Mouse (Mus musculus) cerebellum, adult 9-10 months (tissue): ENCODE results near the gene Arhgef17.
"Not testable (repeated sequence)": the region's sequence is repeated elsewhere in the genome, so short reads cannot be mapped to it uniquely, and the experiment has no call there.

Experiments
- DNase-seq: peaks from one replicate; pipeline ENCODE4 v3.0.0; 2022

Arhgef17 gene

DNA sequence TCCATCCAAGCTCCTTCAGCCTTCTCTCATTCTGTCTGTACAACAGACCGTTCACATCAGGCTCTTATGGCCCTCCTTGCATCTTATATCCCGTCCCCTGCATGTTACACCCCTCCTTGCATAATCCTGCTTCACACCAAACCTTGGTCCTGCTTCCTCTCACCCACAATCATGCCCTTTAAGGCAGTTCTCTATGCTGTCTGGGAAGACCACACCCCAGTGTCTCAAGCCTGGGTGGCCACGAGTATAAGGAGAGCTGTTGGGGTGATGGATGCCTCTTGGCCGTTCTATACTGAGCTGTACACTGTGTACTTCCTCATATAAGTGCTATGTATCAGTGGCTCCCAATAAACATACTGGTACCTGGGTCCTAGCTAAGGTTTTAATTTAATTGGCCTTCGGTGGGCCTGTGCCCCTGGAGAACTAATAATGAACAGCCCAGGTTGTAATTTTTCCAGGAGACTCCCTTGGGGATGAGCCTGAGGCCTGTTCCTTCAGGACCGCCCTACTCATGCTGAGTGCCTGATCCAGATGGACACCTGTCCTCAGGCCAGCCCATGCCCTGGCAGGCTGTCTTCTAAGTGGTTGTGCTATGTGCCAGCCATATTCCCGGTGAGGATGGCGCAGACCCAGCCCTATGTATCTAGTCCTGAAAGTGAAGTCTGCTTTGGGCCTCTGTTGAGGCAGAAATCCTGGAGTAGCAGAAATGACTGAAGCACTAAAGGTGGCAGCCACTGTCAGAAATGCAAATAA is 61.9 kb downstream of the Arhgef17 start:
- DNase-seq, result no peak

DNA sequence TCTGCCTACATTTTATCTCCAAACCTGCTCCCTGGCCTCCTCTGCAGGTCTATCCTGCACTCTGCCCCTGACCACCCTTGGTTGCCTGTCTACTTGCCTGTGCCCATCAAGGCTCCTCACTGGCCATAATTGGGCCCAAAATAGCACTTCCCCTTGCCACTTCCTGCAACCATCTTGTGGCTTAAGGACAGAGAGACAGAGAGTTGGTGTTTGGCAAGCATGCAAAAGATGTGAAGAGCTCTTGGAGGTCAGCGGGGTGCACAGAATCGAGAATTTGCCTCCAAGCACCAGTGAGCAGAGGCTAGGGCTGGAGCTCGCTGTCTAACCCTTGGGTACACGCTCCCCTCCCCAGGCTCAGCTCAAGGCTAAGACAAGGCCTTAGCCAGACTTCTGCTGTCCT is 63.4 kb downstream of the Arhgef17 start:
- no peak for DNase-seq

DNA sequence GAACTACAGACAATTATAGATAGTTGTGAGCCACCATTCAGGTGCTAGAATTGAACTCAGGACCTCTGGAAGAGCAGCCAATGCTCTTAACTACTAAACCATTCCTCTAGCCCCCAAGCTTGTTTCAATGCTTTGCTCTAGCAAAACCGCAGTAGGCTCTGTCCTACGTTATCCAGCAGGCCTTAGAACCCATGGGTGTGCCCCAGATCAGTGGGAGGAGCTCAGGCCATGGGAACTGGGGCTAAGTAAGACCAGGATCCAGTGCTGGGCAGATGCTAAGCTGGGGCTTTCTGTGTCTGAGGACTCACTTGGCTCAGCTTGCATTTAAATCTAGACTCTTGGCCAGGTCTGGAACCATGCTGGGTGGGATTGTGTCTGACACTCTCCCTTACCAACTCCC is 64.3 kb downstream of the Arhgef17 start:
- no peak for DNase-seq

DNA sequence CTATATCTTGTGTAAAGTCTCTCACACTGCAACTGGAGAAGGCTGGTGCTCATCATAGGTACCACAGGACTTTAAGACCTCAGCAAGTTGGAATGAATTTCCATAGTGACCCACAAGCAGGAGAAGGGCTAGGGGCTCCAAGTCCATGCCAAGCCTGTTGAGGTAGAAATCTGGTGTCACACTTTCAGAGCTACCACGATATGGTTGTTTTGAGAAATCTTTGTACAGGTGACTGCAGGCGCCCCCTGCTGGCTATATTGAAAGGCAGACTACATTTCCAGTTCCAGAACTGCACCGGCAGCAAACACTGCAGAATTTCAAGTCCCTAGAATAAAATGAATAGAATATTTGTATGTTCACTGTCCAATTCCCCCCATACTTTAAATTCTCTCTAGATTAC is 65.2 kb downstream of the Arhgef17 start:
- DNase-seq, result peak; percentile 84

DNA sequence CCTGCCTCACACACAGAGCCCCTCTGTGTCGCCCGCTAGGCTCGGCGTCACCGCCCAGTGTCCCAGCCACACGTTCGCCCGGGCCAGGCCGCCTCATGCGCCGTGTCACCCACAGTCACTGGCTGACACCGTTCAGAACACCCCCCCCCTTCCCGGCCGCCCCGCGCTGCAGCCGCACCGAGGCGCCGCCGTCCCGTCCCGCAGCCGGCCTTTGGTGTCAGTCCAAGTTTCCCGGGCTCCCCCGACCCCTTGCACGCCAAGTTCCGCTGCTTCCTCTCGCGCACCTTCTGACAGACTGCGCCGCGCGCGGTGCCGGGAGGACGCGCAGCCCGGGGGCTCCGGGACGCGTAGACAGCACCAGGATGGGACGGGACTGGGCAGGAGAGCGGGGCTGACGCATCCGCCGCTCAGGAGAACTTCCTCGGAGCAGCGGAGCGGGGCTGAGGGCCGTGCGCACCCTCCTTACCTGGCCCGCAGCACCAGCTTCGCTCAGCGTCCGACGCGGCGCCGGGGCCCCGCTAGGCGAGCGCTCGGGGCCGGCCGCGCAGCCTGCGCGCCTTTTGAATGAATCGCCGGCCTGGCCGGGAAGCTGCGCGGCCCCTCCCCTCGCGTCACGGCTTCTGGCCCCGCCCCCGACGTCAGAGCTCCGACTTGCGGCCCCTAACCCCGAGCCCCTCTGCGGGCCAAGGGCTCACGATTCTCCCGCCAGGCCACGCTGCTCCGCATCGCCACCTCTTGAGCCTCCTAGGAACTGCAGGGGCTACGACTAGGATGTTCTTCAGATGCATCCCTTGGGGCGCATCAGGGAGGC is 68.9 kb downstream of the Arhgef17 start, which contains the start of gene Relt:
Relt (minus strand) TSS at position 619 of the 811 bp plus-strand sequence.
- peak; percentile 93 for DNase-seq

DNA sequence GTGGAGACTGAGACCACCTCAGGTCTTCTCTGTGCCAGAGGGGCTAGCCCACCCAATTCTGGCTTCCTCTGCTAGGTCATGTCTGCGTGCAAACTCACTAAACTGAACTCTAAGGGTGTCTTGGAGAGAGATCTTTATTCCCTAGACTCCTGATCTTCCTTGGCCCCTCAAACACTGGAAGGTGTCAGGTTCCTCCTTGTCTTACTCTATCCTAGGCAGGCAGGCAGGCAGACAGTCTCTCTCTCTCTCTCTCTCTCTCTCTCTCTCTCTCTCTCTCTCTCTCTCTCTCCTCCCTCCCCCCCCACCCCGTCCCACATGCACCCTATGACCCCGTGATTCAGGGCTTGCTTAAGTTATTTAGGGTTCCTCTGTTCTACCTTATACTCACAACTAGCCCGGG is 69.6 kb downstream of the Arhgef17 start:
- DNase-seq, result no peak

DNA sequence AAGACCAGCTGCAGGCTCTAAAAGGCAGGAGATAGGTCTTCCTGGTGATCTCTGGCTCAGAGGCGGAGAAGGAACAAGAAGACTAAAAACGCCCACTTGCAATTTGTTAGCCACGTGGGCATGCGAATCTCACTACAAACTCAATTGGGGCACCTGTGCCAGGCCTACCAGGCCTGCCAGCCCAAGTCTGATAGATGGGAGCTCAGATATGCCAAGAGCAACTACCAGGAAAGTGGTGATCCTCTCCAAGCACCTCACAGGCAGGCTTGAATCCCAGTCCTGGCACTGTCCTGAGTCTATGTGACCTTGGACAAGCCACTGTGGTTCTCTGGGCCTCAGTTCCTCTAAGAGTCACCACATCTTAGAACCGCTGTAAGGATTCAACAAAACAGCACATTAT is 70.7 kb downstream of the Arhgef17 start:
- no peak for DNase-seq

DNA sequence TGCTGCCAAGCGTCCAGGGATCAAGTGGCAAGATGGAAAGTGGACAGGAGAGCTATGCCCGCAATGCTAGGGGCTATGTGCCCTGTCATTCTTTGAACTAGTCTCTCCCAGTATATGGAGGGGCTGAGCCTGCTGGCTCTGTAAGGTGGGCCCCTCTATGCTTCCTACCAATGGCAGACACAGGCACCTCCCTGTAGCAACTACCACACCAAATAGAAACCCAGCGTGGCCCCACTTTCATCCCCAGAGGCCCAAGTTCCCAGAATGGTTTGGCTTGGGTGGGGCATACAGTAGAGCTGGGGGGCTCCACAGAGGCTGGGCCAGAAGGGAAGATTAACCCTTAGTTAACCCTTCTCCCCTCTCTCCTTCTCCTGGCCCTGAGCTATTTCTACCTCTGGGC is 71.5 kb downstream of the Arhgef17 start:
- DNase-seq, result no peak

DNA sequence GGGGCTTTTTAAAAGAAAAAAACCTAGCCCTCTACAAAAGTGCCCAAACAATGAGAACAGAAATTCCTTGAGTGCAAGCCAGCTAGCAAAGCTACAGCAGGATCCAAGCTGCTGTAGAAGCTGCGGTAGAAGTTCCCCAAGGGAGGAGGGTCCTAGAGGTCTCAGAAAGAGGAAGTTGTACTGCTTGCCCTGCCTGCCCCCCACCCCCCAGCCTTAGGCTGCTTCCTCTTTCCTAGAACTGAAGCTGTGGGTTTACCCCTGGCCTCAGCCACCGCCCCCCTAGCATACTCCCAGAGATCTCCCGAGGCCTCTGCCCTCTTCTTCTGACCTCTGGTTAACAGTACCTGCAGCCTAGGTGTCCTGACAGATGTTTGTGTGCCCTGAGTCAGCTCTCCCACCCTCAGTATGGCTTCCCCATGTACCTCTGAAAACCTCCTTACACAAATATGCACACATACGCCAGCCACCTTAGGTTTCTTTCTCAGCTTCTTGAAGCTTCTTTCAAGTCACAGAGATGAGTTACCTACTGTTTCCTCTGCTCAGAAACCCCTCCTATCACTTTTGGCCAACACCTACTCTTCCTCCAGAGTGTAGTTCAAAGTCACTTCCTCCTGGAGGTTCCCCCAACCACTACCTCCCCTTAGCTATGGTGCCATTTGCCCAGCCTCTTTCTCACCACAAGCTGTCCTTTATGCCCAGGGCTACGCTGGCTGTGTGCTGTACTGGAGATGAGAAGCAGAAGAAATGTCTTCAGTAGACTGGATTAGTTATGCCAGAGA is 75.9 kb downstream of the Arhgef17 start:
- DNase-seq, result no peak

DNA sequence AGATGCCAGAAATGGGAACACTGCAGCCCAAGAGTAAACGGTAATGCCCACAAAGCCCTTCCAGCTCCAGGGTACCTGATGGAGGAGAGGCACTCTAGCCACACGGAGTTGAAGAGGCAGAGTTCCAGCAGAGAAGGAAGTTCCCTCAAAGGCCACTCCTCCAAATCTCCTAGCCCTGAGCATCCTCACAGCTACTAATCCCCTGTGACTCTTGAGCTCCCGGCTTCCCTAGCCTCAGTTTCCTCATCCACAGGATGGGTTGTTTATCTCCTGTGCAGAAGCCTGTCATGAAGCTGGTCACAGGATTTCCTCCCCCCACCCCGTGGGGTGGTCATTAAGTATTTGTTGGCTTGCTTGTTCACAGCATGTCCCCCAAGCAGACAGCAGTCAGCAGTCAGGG is 76.6 kb downstream of the Arhgef17 start:
- DNase-seq, result no peak

DNA sequence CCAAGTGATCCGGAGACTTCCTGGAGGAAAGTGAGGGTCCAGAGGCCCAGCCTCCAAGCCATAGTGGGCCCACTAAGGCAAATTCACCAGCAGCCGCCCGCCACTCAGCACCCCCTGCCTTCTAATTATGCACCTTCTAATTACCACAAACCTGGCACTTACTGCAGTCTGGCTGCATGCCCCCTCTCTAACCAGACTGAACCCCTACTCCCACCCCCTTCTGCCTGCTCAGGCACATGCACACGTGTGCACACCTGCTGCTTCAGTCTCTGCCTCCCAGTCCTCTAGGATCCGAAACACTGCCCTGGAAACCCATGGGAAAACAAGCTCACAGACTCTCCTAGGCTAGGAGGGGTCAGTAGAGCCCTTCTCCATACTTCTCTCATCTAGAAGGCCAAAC is 77.0 kb downstream of the Arhgef17 start:
- no peak for DNase-seq

DNA sequence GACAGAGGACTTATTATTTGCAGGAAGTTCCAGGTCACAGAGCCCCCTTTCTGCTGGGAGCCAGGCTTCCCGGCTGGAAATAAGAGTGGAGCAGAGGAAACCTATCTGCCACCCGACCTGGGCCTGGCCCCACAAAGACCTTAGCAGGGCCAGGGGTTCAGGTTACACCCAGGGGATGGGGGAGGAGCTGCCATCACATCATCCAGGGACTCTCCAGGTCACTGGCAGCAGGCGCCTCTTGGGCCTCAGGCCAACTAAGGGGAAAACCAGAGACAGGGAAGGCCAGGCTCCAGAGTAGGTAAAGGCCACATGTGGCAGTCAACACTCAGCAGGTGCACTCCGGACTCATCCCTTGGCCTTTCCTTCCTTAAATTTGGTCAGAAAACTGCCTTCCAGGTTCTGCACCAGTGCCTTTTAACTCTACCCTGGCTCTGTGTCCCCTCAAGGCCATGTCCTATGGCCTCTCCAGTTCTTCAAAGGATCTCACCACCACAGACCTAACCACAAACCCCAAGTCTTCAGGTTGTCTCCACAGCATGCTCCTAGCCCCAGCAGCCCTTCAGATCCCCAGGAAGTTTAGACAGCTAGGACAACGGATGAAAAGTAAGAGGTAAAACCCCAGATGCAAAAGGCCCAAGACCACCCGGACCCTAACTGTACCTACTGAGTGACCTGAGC is 77.6 kb downstream of the Arhgef17 start:
- no peak for DNase-seq

DNA sequence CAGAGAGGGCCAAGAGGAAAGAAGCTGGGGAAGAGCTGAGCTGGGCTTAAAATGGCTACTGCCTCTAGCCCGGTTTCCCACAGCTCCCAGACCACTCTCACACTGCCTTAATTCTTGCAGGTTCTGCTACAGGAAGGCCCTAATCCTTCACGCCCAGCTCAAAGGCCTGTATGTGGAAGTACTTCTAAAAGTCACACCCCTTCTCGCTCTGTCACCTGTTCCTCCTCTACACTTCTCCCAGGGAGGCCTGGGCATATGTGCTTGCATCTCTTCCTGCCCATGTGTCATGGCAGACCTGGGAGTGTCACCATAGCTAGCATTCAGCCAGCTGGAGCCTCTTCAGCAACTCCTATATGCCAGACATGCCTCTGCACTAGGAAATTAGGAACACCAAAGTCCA is 78.5 kb downstream of the Arhgef17 start:
- DNase-seq, result no peak

DNA sequence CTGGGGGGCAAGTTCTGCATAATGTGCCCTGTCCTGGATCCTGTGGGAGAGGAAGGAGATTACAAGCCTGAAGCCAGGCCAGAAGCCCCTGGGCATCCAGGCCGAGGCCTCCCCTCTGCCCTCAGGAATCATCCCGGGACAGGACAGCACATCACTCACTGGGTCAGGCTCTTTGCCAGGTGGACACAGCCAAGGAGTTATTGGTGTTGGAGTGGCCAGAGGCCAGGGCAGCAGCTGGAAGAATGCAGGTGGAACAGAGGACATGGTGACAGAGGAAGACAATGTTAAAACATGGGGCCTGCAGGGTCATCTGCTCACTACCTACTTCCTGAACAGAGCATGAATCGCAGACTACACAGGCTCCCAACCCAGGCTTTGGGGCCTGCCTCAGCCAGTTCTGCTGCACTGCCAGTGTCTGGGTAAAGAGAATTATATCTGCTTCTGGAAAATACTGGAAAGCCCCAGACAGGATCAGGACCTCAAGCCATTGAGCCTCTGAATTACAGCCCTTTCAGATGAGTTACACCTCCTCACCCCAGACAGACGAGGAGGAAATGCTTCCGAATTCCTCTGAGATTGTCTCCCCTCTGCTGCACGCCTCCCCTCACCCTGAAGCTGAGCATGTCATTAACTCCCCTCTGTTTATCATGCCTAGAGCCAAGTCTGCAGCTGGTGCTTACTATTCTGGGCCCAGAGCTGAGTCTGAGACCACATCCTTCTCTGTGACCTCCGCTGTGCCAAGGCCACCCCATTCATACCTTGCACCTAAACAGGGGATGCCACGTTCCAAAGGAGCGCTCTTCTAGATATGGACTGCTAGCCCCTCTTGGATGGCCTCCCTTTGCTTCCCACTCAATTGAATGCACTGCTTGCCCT is 80.2 kb downstream of the Arhgef17 start:
- DNase-seq, result no peak

DNA sequence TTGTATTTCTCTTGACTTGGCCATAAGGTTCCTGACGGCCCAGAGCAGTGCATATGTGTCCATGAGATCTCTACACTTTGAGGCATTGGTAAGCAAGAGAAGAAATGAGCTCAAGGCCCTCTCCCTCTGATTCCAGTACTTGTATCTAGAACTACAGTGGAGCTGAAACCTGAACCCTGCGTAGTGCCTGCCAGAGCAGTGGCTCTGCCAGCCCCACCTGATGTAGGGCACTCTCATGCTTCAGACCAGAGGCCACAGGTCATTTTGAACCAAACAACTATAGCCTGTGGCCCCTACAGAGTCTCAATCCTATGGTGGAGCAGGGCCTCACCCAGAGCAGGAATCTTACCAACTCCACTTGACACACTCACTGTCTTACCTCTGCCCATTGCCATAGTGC is 82.4 kb downstream of the Arhgef17 start:
- DNase-seq, result no peak

DNA sequence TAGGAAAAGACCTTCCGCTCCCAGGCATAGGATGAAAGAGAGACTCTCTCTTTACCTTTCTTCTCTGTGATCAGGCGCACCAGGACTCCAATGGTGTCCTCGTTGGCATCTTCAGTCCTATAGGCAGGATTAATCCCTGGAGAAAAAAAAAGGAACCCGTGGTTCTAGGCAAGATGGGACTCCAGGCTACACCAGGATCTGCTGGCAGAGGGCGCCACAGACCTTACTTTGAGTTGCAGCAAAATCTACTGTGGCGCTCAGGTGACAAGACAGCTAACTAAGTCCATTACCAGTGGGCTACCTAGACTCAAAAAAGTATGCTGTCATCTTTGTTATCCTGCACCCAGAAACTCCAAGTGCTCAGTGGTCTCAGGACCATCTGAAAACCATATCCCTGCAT is 83.2 kb downstream of the Arhgef17 start:
- peak; percentile 75 for DNase-seq

DNA sequence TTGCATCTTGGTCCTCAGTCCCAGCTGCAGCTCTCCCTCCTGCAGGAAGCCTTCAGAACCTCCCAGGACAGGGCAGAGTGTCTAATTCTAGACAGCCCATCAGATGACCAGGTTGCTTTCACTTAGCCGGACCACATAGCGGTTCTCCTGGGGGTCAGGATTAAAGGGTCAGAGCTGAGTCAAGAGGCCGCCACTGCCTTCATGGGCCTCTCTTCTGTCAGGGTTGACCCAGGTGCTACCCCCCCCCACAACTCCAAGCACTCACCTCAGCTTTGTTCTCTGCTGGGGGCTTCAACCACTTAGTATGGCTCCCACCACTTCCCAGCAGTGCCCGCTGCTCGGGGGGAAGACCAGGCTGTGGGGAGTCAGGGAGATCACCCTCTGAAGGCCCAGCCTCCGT is 84.8 kb downstream of the Arhgef17 start:
- DNase-seq, result no peak

DNA sequence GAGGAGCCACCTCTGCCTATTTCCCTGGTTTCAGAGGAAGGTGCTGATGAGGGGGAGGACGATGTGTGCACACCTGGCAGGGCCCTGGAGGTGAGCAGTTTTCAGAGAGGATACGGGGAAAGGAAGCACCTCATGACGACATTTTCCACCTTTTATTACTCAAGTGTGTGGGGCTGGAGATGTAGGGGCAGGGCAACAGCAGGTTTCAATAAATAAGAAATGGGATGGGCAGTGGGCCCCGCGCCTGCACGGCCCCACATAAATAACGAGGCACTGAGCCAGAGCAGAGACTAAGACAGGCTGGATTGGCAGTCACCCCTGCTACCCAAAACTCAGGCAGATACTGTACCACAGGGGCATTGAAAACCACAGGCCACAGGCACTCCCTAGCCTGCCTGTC is 85.9 kb downstream of the Arhgef17 start:
- not testable (repeated sequence) for DNase-seq

DNA sequence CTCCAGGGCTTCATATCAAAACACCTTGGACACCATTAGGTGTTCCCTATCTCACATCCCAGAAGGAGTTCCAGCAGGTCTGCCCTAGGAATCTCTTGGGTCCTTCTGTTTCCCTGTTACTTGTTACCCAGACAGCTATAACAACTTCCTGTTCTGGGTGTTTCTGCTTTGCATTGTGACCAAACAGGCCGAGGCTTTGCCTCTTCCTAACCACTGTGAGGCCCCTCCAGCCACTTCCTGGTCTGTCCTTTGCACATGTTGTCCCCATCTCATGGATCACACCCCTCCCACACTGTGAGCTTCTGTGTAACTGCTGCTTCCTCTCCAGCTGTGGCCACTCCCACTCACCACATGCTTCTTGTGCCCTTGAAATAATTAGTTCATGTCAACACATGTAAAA is 86.5 kb downstream of the Arhgef17 start:
- DNase-seq, result no peak

DNA sequence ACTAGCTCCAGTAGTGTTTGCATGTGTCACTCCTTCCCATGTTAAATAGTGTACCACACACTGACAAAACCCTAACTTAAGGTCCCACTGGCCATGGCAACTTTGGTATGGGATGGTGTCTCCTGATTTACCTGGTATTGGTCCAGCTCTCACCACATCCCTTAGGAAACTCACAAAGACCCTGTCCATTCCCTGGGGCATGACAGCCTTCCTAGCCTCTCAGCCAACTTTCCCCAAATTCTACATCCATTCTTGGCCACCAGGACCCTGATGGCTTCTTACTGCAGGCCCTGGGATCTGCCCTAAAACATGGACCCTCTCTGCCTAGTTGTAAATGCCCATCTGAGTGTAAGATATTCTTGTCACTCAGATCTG is 86.9 kb downstream of the Arhgef17 start:
- DNase-seq, result no peak

DNA sequence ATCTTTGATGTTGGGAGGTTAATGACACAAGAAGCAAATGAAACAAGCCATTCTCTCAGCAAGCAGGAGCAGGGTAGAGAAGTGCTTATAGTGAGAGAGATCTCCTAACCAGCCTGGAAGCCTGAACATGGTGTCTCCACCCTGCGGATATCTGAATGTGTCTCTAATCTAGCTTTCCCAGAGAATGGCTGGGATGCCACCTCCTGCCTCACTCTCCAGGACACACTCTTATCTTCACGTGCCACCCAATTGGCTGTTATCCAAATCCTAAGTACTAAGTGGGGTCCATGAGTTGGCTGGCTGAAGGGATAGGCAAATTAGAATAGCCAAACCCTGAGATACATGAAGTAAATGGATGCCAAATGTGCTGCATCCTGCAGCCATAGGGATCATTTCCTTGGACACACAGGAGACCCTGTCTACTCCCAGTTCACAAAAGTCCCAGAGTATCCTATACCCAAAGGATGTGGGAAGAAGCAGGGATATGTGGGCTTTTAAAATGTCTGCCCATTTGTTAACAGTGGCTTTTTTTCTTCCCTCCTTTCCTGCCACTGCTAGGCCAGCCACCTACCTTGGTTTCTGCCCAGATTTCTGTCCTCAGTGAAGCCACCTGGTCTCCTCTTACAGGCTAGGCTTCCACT is 87.4 kb downstream of the Arhgef17 start:
- no peak for DNase-seq

DNA sequence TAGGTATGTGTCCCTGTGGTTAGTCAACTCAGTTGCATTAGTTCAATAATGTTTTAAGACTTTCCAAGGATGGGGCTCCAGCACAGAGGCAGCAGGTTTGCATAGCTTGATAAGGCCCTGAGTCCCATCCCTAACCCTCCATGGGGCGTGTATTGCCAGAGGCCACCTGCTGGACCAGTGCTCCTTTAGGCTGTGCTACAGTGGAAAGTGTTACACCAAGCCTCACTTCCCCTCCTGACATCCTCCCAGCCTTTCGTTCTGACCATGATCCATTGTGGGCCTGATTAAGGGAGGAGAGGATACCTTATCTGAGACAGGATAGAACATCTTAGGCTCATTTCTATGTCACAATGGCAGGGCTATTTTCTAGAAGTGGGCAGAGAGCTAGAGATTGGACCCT is 88.0 kb downstream of the Arhgef17 start:
- no peak for DNase-seq
